Mouse (Mus musculus) mouse embryonic stem cell (cell line): Measurements from ENCODE around the gene Mtmr4.

ENCODE experiments used
- in situ Hi-C, 2 experiments: fragments of 300-500 bp; cut with MboI; formaldehyde crosslinking; loops; 1 replicate in 1 of 2; 3 replicates in 1 of 2; pipeline ENCODE4 v1.14.3; 2019 to 2020; ENCODE audit warnings: low sequenced_read_pairs in 2 of 2, low pct_unique_long_range_greater_than_20kb in 1 of 2, mixed read lengths in 1 of 2; ENCODE audit not compliant: unreplicated experiment in 1 of 2

The Mtmr4 gene

GRCm38 (mm10) chr11:87665658-87666057 is 73.7 kb downstream of the Mtmr4 start:
- in situ Hi-C loops: no loop called here
